Mouse (Mus musculus) liver, embryonic 14.5 days (tissue): ENCODE measurements around the gene Armc8.

Experiments
- CTCF ChIP-seq: IDR thresholded peaks from 2 replicates; pipeline ENCODE4 v1.5.1; 2016; ENCODE audit warnings: antibody characterized with exemption, low read depth, control low read depth
- EP300 ChIP-seq: IDR thresholded peaks from 2 replicates; pipeline ENCODE4 v1.6.1; 2016; ENCODE audit warnings: antibody characterized with exemption, low read depth

DNA sequence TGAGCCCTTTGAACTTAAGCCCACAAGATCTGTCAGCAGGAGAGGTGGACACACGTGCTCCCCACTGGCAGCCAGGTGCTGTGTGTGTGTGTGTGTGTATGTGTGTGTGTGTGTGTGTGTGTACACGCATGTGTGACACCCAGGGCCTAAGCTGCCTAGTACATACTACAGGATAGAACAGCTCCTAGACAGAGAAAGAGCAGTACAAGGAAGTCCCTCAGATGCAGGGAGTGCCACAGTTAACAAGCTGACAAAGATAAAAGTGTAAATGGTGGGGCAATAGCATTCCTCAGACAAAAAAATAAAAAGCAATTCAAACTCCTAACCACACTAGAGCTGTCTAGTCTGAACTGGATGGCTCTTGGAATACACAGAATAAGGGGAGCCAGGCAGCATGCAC lies 16.6 kb downstream of the Armc8 start:
- TF ChIP-seq CTCF: no peak
- no peak for TF ChIP-seq EP300
